Mouse (Mus musculus): ENCODE data around the gene Arhgap32. TPM values are rescaled to one million over a fixed set of nuclear protein-coding genes. Genes with fewer than 3 reads are reported as not detected.
"Not testable (repeated sequence)": the region's sequence is repeated elsewhere in the genome, so short reads cannot be mapped to it uniquely, and the experiment has no call there.

The Arhgap32 gene
- polyA plus RNA-seq, 1 experiment from 2014 or later: 11.0 TPM

DNA sequence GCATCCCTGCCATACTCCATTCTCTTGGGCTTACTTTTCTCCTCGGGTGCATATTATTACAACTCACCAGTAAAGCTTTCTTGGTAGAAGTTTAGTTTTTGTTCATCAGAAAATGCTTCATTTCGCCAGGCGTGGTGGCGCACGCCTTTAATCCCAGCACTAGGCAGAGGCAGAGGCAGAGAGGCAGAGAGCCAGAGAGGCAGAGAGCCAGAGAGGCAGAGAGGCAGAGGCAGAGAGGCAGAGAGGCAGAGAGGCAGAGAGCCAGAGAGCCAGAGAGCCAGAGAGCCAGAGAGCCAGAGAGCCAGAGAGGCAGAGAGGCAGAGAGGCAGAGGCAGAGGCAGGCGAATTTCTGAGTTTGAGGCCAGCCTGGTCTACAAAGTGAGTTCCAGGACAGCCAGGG, 47.9 kb downstream of the Arhgap32 start:
- not testable (repeated sequence) for H3K4me1 ChIP-seq (ENCODE audit: control insufficient read depth, insufficient read depth, low read length); H3K36me3 ChIP-seq (ENCODE audit: control insufficient read depth, insufficient read depth, low read length); H3K27me3 ChIP-seq (replicated peaks; ENCODE audit: control insufficient read depth, insufficient read depth, low read length); H3K9ac ChIP-seq (ENCODE audit: low read depth, low read length); H3K4me2 ChIP-seq (ENCODE audit: low read depth, low read length); H3K4me3 ChIP-seq (ENCODE audit: low read length); H3K27ac ChIP-seq (ENCODE audit: low read length); H3K9me3 ChIP-seq (ENCODE audit: control insufficient read depth, low read length); ATAC-seq
- WGBS: 87% methylated on average over 6 of the region's 6 CpGs

DNA sequence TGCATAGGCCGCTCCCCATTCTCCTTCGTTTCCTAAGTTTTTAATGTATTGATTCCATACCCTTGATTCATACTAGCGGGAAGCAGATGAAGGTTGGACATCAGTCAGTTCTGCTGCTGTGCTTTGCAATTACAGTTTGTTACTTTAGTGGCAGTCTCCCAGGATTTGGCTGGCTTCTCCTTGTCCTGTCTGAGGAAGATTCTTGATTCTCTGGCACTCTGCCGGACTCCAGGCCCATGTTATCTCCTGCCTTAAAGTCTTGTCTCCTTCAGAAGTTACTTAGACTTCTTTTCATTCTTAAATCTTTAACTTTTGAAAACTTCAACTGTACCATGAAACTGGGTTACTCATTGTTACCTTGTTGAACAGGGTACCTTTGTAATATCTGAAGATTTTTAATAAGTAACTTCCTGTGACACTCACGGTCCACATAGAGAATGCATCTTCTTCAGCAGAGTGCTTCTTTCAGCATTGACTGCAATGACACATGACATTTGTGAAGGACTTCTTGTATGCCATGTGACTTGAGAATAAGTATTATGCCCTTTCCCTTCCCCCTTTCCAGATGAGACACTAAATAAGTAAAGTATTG, 52.7 kb downstream of the Arhgap32 start:
- H3K9me3 ChIP-seq (ENCODE audit: control insufficient read depth, low read length): no peaks in the 10 kb centered on the region
- no peak for ATAC-seq
- no peak overlapping the region for H3K4me2 ChIP-seq (ENCODE audit: low read depth, low read length)
- no peak overlapping the region for H3K9ac ChIP-seq (ENCODE audit: low read depth, low read length)
- no peaks in the 10 kb centered on the region for H3K27me3 ChIP-seq (replicated peaks; ENCODE audit: control insufficient read depth, insufficient read depth, low read length)
- no peak overlapping the region for H3K27ac ChIP-seq (ENCODE audit: low read length)
- WGBS: 86% methylated on average over 5 of the region's 5 CpGs
- H3K4me1 ChIP-seq (ENCODE audit: control insufficient read depth, insufficient read depth, low read length): no peaks in the 10 kb centered on the region
- no peaks in the 10 kb centered on the region for H3K36me3 ChIP-seq (ENCODE audit: control insufficient read depth, insufficient read depth, low read length)
- H3K4me3 ChIP-seq (ENCODE audit: low read length): no peak overlapping the region

DNA sequence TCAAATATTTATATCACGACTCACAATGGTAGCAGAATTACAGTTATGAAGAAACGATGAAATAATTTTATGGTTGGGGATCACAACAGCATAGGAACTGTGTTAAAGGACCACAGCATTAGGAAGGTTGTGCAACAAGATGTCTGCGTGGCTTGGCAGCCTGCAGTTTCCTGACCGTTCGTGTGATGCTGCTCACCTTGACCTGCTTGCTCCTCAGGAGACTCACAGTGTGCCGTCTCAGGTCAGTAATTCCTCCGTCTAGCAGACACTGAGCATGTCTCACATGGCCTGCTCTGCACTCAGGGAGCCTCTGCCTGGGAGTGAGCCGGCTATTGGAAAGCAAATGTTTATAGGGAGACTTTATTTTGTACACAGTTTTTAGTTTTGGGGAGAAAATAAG, 54.8 kb downstream of the Arhgap32 start:
- H3K27me3 ChIP-seq (replicated peaks; ENCODE audit: control insufficient read depth, insufficient read depth, low read length): no peaks in the 10 kb centered on the region
- no peak overlapping the region for H3K4me3 ChIP-seq (ENCODE audit: low read length)
- no peak for ATAC-seq
- no peak overlapping the region for H3K27ac ChIP-seq (ENCODE audit: low read length)
- no peaks in the 10 kb centered on the region for H3K4me1 ChIP-seq (ENCODE audit: control insufficient read depth, insufficient read depth, low read length)
- 91% methylated on average over 8 of the region's 8 CpGs for WGBS
- H3K4me2 ChIP-seq (ENCODE audit: low read depth, low read length): no peak overlapping the region
- no peak overlapping the region for H3K9ac ChIP-seq (ENCODE audit: low read depth, low read length)
- H3K9me3 ChIP-seq (ENCODE audit: control insufficient read depth, low read length): no peaks in the 10 kb centered on the region
- no peaks in the 10 kb centered on the region for H3K36me3 ChIP-seq (ENCODE audit: control insufficient read depth, insufficient read depth, low read length)

DNA sequence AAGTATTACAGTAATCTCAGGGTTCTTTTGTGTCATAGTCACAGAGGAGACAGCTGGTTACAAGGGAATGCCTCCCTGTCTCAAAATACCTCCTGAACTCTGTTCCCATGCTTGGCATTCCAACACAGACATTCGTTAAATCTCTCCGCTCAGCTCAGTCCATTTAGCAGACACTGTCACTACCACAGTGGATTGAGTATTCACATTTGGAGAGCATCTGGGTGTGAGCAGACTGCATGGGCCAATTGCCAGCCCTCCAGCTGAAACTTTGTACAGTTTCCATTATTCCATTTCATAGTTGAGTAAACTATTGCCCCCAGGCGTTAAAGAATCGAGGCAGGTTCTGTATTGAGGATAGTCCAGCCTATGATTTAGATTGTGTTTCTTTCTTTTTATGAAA, 60.7 kb downstream of the Arhgap32 start:
- Histone ChIP-seq H3K36me3 (ENCODE audit: control insufficient read depth, insufficient read depth, low read length) (no peaks in the 10 kb centered on the region), H3K4me2 (ENCODE audit: low read depth, low read length) (no peak overlapping the region), H3K9me3 (ENCODE audit: control insufficient read depth, low read length) (no peaks in the 10 kb centered on the region), H3K9ac (ENCODE audit: low read depth, low read length) (no peak overlapping the region), H3K4me3 (ENCODE audit: low read length) (no peak overlapping the region), H3K27me3 (replicated peaks; ENCODE audit: control insufficient read depth, insufficient read depth, low read length) (no peaks in the 10 kb centered on the region), H3K4me1 (ENCODE audit: control insufficient read depth, insufficient read depth, low read length) (0 out of 2 replicates have a peak, but pooled peaks cover 2% of the 10 kb centered on the region), H3K27ac (ENCODE audit: low read length) (no peak overlapping the region)
- WGBS: 55% methylated on average over 4 of the region's 4 CpGs
- ATAC-seq: no peak

DNA sequence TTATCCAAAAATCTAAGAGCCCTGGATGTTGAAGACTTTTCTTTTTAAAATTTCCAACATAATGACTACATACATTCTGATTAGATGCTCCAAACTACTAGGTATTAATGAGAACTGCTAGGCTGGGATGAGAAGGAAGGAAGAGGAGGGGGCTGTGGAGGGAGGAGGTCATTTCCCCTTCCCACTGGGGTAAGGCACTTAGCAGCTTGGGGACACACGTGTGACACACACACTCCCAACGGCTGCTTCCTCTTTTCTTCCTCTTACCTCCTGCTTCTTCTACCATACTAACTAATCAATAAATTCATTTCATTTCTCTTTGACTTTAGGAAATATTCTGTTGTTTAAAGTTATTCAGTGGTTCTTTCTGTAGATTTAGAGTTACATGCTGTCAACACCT, 65.2 kb downstream of the Arhgap32 start:
- Histone ChIP-seq H3K9me3 (ENCODE audit: control insufficient read depth, low read length) (no peaks in the 10 kb centered on the region), H3K27me3 (replicated peaks; ENCODE audit: control insufficient read depth, insufficient read depth, low read length) (no peaks in the 10 kb centered on the region), H3K4me1 (ENCODE audit: control insufficient read depth, insufficient read depth, low read length) (0 out of 2 replicates have a peak, but pooled peaks cover 5% of the 10 kb centered on the region), H3K27ac (ENCODE audit: low read length) (no peak overlapping the region), H3K9ac (ENCODE audit: low read depth, low read length) (no peak overlapping the region), H3K36me3 (ENCODE audit: control insufficient read depth, insufficient read depth, low read length) (no peaks in the 10 kb centered on the region), H3K4me2 (ENCODE audit: low read depth, low read length) (no peak overlapping the region), H3K4me3 (ENCODE audit: low read length) (no peak overlapping the region)
- 30% methylated on average over 2 of the region's 2 CpGs for WGBS
- ATAC-seq: no peak

DNA sequence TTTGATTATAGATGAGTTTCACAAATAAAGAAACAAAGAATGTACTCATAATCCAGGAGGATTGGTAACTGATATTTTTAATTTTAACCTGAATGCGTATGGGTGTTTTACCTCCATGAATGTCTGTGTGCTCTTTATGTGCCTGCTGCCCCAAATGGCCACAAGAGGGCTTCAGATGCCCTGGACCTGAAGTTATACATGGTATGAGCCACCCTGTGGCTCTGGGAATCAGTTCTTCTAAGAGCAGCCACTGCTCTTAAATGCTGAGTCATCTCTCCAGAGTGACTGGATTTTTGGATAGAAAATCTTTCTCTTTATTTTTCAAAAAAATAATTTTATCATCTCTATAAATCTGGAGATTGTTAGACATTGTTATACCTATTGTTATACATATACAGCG, 70.6 kb downstream of the Arhgap32 start:
- no peak overlapping the region for H3K9ac ChIP-seq (ENCODE audit: low read depth, low read length)
- no peak overlapping the region for H3K27ac ChIP-seq (ENCODE audit: low read length)
- H3K9me3 ChIP-seq (ENCODE audit: control insufficient read depth, low read length): no peaks in the 10 kb centered on the region
- no peaks in the 10 kb centered on the region for H3K36me3 ChIP-seq (ENCODE audit: control insufficient read depth, insufficient read depth, low read length)
- H3K4me1 ChIP-seq (ENCODE audit: control insufficient read depth, insufficient read depth, low read length): 0 out of 2 replicates have a peak, but pooled peaks cover 2% of the 10 kb centered on the region
- 94% methylated on average over 2 of the region's 2 CpGs for WGBS
- H3K4me3 ChIP-seq (ENCODE audit: low read length): no peak overlapping the region
- ATAC-seq: no peak
- no peaks in the 10 kb centered on the region for H3K27me3 ChIP-seq (replicated peaks; ENCODE audit: control insufficient read depth, insufficient read depth, low read length)
- H3K4me2 ChIP-seq (ENCODE audit: low read depth, low read length): no peak overlapping the region

DNA sequence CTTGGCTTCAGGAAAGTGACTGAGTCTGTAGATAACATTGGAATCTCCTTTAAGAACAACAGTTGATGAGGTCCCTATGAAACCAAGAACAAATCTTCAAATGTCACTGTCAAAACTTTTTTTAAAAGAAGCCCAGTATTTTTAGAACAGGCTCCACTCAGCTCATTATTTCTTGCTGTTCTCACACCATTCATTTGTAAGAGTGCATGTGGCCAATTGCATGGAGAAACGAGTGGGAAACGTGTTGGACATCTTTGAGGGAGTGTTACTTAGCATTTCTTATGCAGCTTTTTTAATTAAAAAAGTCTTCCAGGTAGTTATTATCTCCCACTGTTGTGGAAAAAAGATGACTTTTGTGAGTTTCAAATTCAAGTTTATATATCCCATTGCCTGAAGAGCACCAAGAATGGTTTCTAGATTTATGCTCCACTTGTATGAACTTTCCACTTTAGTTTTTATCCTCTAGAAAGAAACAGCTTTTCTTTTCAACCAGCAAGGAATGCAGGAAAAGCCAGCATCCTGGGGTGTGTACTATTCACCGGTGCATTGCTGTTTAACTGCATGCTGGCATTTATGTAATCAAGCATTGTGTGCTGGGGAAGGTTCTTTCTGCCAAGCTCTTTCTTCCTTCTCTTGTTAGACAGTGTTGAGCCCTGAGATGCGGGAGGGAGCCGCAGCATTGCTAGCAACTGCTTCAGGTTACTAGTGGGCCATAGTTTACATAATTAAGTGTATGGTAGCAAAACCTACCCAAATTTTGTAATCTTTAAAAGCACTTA, 76.5 kb downstream of the Arhgap32 start:
- 81% methylated on average over 5 of the region's 5 CpGs for WGBS
- no peaks in the 10 kb centered on the region for H3K9me3 ChIP-seq (ENCODE audit: control insufficient read depth, low read length)
- no peak overlapping the region for H3K4me2 ChIP-seq (ENCODE audit: low read depth, low read length)

DNA sequence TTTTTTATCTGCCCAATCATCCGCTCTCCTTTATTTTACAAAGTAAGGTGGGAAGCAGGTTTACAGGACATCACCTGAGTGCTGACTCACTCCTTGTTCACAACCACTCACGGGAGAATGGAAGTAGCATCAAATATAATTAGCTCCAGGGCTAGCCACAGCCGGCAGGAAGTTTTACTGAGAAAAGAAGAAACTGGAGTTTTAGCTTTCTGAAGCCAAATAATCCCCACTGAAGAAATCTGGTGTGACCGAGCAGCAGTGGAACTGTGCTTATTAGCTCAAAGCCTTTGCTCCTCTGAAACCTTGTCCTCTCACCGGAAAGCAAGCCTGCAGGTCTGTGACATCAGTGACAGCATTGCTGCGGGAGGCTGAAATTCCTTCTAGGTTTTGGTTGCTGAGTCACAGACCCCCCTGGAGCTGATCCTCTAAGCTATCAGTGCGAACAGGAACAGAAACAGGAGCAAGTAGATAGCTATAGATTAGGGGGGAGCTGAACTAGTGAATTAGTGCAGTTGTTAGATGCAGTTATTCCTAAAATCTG, 88.6 kb downstream of the Arhgap32 start:
- Histone ChIP-seq H3K4me2 (ENCODE audit: low read depth, low read length) (no peak overlapping the region), H3K4me3 (ENCODE audit: low read length) (no peak overlapping the region), H3K27me3 (replicated peaks; ENCODE audit: control insufficient read depth, insufficient read depth, low read length) (no peaks in the 10 kb centered on the region), H3K9me3 (ENCODE audit: control insufficient read depth, low read length) (no peaks in the 10 kb centered on the region), H3K27ac (ENCODE audit: low read length) (no peak overlapping the region), H3K4me1 (ENCODE audit: control insufficient read depth, insufficient read depth, low read length) (no peaks in the 10 kb centered on the region), H3K9ac (ENCODE audit: low read depth, low read length) (no peak overlapping the region), H3K36me3 (ENCODE audit: control insufficient read depth, insufficient read depth, low read length) (no peaks in the 10 kb centered on the region)
- WGBS: 73% methylated on average over 7 of the region's 7 CpGs
- no peak for ATAC-seq

More for the DNA sequence above, 76.5 kb downstream of the Arhgap32 start:
- no peak overlapping the region for H3K4me3 ChIP-seq (ENCODE audit: low read length)
- no peaks in the 10 kb centered on the region for H3K36me3 ChIP-seq (ENCODE audit: control insufficient read depth, insufficient read depth, low read length)
- H3K27me3 ChIP-seq (replicated peaks; ENCODE audit: control insufficient read depth, insufficient read depth, low read length): no peaks in the 10 kb centered on the region
- no peaks in the 10 kb centered on the region for H3K4me1 ChIP-seq (ENCODE audit: control insufficient read depth, insufficient read depth, low read length)
- no peak for ATAC-seq
- no peak overlapping the region for H3K27ac ChIP-seq (ENCODE audit: low read length)
- H3K9ac ChIP-seq (ENCODE audit: low read depth, low read length): no peak overlapping the region

DNA sequence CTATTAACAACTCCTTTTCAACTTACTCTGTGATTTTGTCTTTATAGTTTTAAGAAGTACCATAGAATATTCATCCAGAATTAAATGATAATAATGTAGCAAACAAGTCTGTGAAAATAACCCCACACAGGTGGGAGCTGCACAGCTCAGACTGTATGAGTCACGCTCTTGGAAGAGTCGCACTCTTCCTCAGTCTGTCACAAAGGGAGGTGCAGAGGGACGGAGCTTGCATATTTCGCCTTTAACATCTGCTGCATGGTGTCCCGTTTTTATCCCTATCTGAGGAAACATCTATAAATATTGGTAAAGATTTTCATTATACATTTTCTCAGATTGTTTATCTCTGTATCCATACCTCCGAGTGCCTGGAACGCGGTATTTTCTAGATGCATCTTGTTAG, 91.2 kb downstream of the Arhgap32 start:
- Histone ChIP-seq H3K27me3 (replicated peaks; ENCODE audit: control insufficient read depth, insufficient read depth, low read length) (no peaks in the 10 kb centered on the region), H3K9ac (ENCODE audit: low read depth, low read length) (no peak overlapping the region), H3K4me2 (ENCODE audit: low read depth, low read length) (no peak overlapping the region), H3K27ac (ENCODE audit: low read length) (no peak overlapping the region), H3K36me3 (ENCODE audit: control insufficient read depth, insufficient read depth, low read length) (no peaks in the 10 kb centered on the region), H3K4me3 (ENCODE audit: low read length) (no peak overlapping the region), H3K4me1 (ENCODE audit: control insufficient read depth, insufficient read depth, low read length) (no peaks in the 10 kb centered on the region), H3K9me3 (ENCODE audit: control insufficient read depth, low read length) (no peaks in the 10 kb centered on the region)
- no peak for ATAC-seq
- WGBS: 88% methylated on average over 8 of the region's 8 CpGs
